Mouse (Mus musculus): ENCODE results near the gene Adgrb3.

DNA sequence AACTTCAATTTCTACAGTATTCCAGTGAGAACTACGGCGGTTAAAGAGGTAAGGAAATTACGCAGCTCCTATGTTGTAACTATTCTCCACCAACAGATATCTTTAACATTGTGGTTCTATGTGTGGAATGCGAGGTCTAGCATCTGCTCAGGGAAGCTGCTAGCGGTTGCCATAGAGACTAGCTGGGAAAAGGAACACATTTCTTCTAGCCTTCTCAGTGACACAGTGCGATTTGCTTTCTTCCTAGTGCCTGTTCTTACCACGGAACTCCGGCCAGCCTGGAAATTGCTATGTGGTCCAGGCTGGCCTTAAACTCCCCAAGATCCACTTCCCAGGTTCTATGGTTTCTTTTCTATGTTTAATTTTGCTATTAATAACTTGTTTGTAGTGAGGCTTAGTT is 747.1 kb downstream of the Adgrb3 start:
- TF ChIP-seq EP300 (IDR thresholded peaks at IDR 0.05; ENCODE audit: insufficient read depth, low read depth, low read length): no peak
- TF ChIP-seq CTCF (IDR thresholded peaks at IDR 0.05; ENCODE audit: low read depth, low read length): no peak
- TF ChIP-seq POLR2A (IDR thresholded peaks at IDR 0.05; ENCODE audit: insufficient read depth, low read length): no peak
